Mouse (Mus musculus) MEL (cell line): ENCODE data around the gene Rtcb.

Source experiments
- BHLHE40 ChIP-seq: IDR thresholded peaks from 2 replicates; pipeline ENCODE4 v1.6.1; 2012; ENCODE audit warnings: low read depth, mild to moderate bottlenecking, inconsistent platforms, low read length, improper control_type of control experiment, borderline replicate concordance
- HCFC1 ChIP-seq: IDR thresholded peaks from 2 replicates; pipeline ENCODE4 v1.6.1; 2012; ENCODE audit warnings: low read depth, mild to moderate bottlenecking, inconsistent platforms, low read length, improper control_type of control experiment, moderate library complexity
- USF1 ChIP-seq: IDR thresholded peaks from 2 replicates; pipeline ENCODE4 v1.6.1; 2014; ENCODE audit warnings: low read depth, mild to moderate bottlenecking, inconsistent platforms, low read length, improper control_type of control experiment, moderate library complexity

- TF ChIP-seq HCFC1 (no peak), BHLHE40 (no peak), USF1 (no peak)
These were observed 5.7 kb downstream of the Rtcb start for GRCm38 (mm10) chr10:85951765-85952443.
